Comparison of ENCODE assay signal across 8 mouse cellular contexts in the genomic region with DNA sequence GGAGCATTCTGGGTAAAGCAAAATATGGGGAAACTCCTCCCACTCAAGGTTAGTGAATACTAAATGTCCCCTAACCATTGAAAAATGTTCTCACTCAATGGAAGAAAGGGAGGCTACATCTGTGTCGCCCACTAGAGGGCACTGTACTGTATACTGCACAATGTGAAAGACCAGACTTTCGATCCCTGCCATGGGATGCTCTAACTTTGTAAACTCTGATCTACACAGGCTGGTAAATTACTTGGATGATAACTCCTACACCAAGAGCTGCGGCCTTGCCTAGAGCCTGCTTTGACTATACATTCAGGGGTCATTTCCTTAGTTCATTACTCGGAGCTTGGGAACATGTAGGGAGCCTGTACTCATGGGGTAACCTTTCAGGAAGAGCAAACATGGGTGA. TPM values are rescaled to one million over a fixed set of nuclear protein-coding genes. Genes with fewer than 3 reads are reported as not detected.
A peak's percentile ranks its signal among the peaks of the same experiment; 100 is the strongest.
DNase-seq lines count a peak whose midpoint lies in the region; ATAC-seq lines count a peak whose summit lies in the region.

No protein-coding gene starts in this region.

- intact Hi-C loops in heart, postnatal 25 days (cut with DNase I): loop anchor here (1.0 to 10.0 kb wide), 2 partner anchors 49 to 342 kb away; no protein-coding TSS in a partner anchor

- no peaks in the 10 kb centered on the region for H3K27me3 ChIP-seq in forebrain, embryonic 11.5 days (ENCODE audit: control insufficient read depth, insufficient read depth, low read length)
- H3K27me3 ChIP-seq in hindbrain, embryonic 11.5 days (ENCODE audit: control insufficient read depth, insufficient read depth, low read length): no peaks in the 10 kb centered on the region
- H3K27me3 ChIP-seq in limb, embryonic 11.5 days (ENCODE audit: control insufficient read depth, insufficient read depth, low read length): no peaks in the 10 kb centered on the region
- peaks cover 13% of the 10 kb centered on the region for H3K27me3 ChIP-seq in midbrain, embryonic 12.5 days
- H3K27me3 ChIP-seq in splenic B cell, adult 2 months (ENCODE audit: control insufficient read depth, insufficient read depth, low read length, poor library complexity, severe bottlenecking): no peaks in the 10 kb centered on the region

- H3K36me3 ChIP-seq in forebrain, embryonic 11.5 days (ENCODE audit: control insufficient read depth, insufficient read depth, low read length): no peaks in the 10 kb centered on the region
- H3K36me3 ChIP-seq in hindbrain, embryonic 11.5 days (ENCODE audit: control insufficient read depth, insufficient read depth, low read length): no peaks in the 10 kb centered on the region
- H3K36me3 ChIP-seq in limb, embryonic 11.5 days (ENCODE audit: control insufficient read depth, insufficient read depth, low read length): no peaks in the 10 kb centered on the region
- H3K36me3 ChIP-seq in midbrain, embryonic 12.5 days: no peaks in the 10 kb centered on the region
- H3K36me3 ChIP-seq in splenic B cell, adult 2 months (ENCODE audit: control insufficient read depth, insufficient read depth, low read length, poor library complexity, severe bottlenecking): no peaks in the 10 kb centered on the region

- H3K4me3 ChIP-seq in forebrain, embryonic 11.5 days (ENCODE audit: low read depth, low read length): no peak overlapping the region
- no peak overlapping the region for H3K4me3 ChIP-seq in hindbrain, embryonic 11.5 days (ENCODE audit: low read depth, low read length)
- no peak overlapping the region for H3K4me3 ChIP-seq in limb, embryonic 11.5 days (ENCODE audit: low read depth, low read length)
- H3K4me3 ChIP-seq in midbrain, embryonic 12.5 days: no peak overlapping the region

- no peak overlapping the region for H3K9ac ChIP-seq in forebrain, embryonic 11.5 days (ENCODE audit: low read length)
- H3K9ac ChIP-seq in hindbrain, embryonic 11.5 days (ENCODE audit: low read depth, low read length): no peak overlapping the region
- no peak overlapping the region for H3K9ac ChIP-seq in limb, embryonic 11.5 days (ENCODE audit: low read length)
- H3K9ac ChIP-seq in midbrain, embryonic 12.5 days (replicated peaks): no peak overlapping the region

- H3K9me3 ChIP-seq in forebrain, embryonic 11.5 days (ENCODE audit: control insufficient read depth, low read length): no peaks in the 10 kb centered on the region
- H3K9me3 ChIP-seq in hindbrain, embryonic 11.5 days (ENCODE audit: control insufficient read depth, low read length): no peaks in the 10 kb centered on the region
- H3K9me3 ChIP-seq in limb, embryonic 11.5 days (ENCODE audit: control insufficient read depth, low read length): no peaks in the 10 kb centered on the region
- no peaks in the 10 kb centered on the region for H3K9me3 ChIP-seq in midbrain, embryonic 12.5 days

- 23% methylated on average over 4 of the region's 4 CpGs for WGBS in forebrain, embryonic 11.5 days
- WGBS in hindbrain, embryonic 11.5 days: 20% methylated on average over 4 of the region's 4 CpGs
- WGBS in limb, embryonic 11.5 days: 27% methylated on average over 4 of the region's 4 CpGs
- 20% methylated on average over 4 of the region's 4 CpGs for WGBS in midbrain, embryonic 12.5 days

- H3K4me2 ChIP-seq in forebrain, embryonic 11.5 days (ENCODE audit: low read depth, low read length, severe bottlenecking): 0 out of 2 replicates have a peak overlapping the region, but pooled peaks have one; percentile 1
- H3K4me2 ChIP-seq in hindbrain, embryonic 11.5 days (replicated peaks; ENCODE audit: low read depth, low read length): no peak overlapping the region
- H3K4me2 ChIP-seq in limb, embryonic 11.5 days (ENCODE audit: low read depth, severe bottlenecking): no peak overlapping the region
- H3K4me2 ChIP-seq in midbrain, embryonic 12.5 days (replicated peaks): peak overlapping the region; percentile 50

- H3K27ac ChIP-seq in forebrain, embryonic 11.5 days (ENCODE audit: low read depth, low read length): no peak overlapping the region
- H3K27ac ChIP-seq in hindbrain, embryonic 11.5 days (ENCODE audit: low read depth, low read length): no peak overlapping the region
- H3K27ac ChIP-seq in limb, embryonic 11.5 days (replicated peaks; ENCODE audit: low read depth, low read length): no peak overlapping the region
- no peak overlapping the region for H3K27ac ChIP-seq in midbrain, embryonic 12.5 days (replicated peaks)

- peak; percentile 34; the same call in 1 of the 2 replicates for ATAC-seq in forebrain, embryonic 11.5 days (replicated peaks; ENCODE audit: low FRiP score)
- peak; percentile 41 for ATAC-seq in hindbrain, embryonic 11.5 days (ENCODE audit: low FRiP score)
- no peak for ATAC-seq in limb, embryonic 11.5 days (ENCODE audit: insufficient number of reproducible peaks, low FRiP score, low TSS enrichment, low read depth)
- 0 out of 2 replicates have a peak, but pooled peaks have one; percentile 5 for ATAC-seq in midbrain, embryonic 12.5 days (ENCODE audit: low FRiP score, low read depth)

- DNase-seq in heart, adult 11 months: peak; percentile 95
- no peak for DNase-seq in heart, postnatal 25 days (ENCODE audit: low spot score)
- DNase-seq in c-Kit-negative CD71-positive TER-119-positive erythroid progenitor cells, embryonic 14.5 days (ENCODE audit: low read depth, low spot score): peak; percentile 3
- DNase-seq in forebrain, embryonic 11.5 days (ENCODE audit: low spot score): peak; percentile 74
- DNase-seq in hindbrain, embryonic 11.5 days (ENCODE audit: low spot score): peak; percentile 85
- DNase-seq in limb, embryonic 11.5 days (ENCODE audit: low spot score): peak; percentile 73
- DNase-seq in splenic B cell, adult 2 months (ENCODE audit: low read depth, low spot score): peak; percentile 82

- peaks cover 3% of the 10 kb centered on the region; the same call in 1 of the 2 replicates for H3K4me1 ChIP-seq in forebrain, embryonic 11.5 days (replicated peaks; ENCODE audit: control insufficient read depth, insufficient read depth, low read length)
- peaks cover 2% of the 10 kb centered on the region for H3K4me1 ChIP-seq in hindbrain, embryonic 11.5 days (replicated peaks; ENCODE audit: control insufficient read depth, insufficient read depth, low read length)
- peaks cover 11% of the 10 kb centered on the region for H3K4me1 ChIP-seq in limb, embryonic 11.5 days (ENCODE audit: control insufficient read depth, insufficient read depth, low read length)
- H3K4me1 ChIP-seq in midbrain, embryonic 12.5 days: peaks cover 21% of the 10 kb centered on the region

RNA-seq across cellular contexts. Expression of a gene that starts 44.4 kb away (rescaled TPM):
- 1,000 to 10,000 TPM; 1,172 to 1,478 TPM for total RNA-seq in heart, postnatal 25 days (2021)
- 3,498 and 3,614 TPM in 2 replicates for polyA plus RNA-seq in forebrain, embryonic 11.5 days (2014; fragmentation: Nextera tagmentation; extraction: Ambion mirVana)
- 3,718 and 3,764 TPM in 2 replicates for polyA plus RNA-seq in hindbrain, embryonic 11.5 days (2014; fragmentation: Nextera tagmentation; extraction: Ambion mirVana)
- 3,724 and 3,791 TPM in 2 replicates for polyA plus RNA-seq in limb, embryonic 11.5 days (2014; fragmentation: Nextera tagmentation; extraction: Ambion mirVana)
- polyA plus RNA-seq in midbrain, embryonic 12.5 days (2016; fragmentation: Nextera tagmentation; extraction: Ambion mirVana): 2,718 and 2,773 TPM in 2 replicates

Comparison
In these comparisons a context has a peak if more than half of its experiments do, and no peak if none do; other contexts are left out.
1. H3K4me2 ChIP-seq: peak in forebrain, embryonic 11.5 days (single experiment) and midbrain, embryonic 12.5 days (single experiment); none in hindbrain, embryonic 11.5 days (single experiment) and limb, embryonic 11.5 days (single experiment).